Mouse (Mus musculus): ENCODE data around the gene Rpl5.

DNA sequence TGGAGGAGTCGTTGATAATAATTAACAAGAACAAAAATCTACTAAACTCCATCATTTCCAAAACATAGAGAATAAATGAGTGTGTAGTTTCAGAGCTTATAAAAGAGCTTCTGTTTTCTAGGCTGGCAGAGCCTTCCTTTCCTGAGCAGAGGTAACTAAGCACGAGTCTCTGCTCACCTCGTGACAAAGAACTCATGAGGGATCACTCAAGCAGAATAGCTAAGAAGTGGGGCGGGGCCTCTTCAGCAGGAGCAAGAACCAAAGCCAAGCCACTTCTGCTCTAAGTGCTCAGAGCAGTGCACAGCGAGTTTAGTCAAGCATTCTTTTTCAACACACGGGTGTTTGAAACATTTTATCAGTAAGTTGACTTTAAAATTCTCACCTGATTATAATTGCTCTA is 40.9 kb downstream of the Rpl5 start:
- TF ChIP-seq CTCF (IDR thresholded peaks at IDR 0.05): no peak
- TF ChIP-seq POLR2A (IDR thresholded peaks at IDR 0.05; ENCODE audit: insufficient read depth, low read depth, low read length): no peak

Measured in heart, adult 2 months (tissue).